ENCODE assay signal across 8 mouse cellular contexts in genomic region chr5:108660632-108661268, GRCm38 (mm10). TPM values are rescaled to one million over a fixed set of nuclear protein-coding genes. Genes with fewer than 3 reads are reported as not detected.
DNase-seq lines count a peak whose midpoint lies in the region; ATAC-seq and TF ChIP-seq lines count a peak whose summit lies in the region.

No protein-coding gene starts in this region.

- H3K27me3 ChIP-seq in intestine, postnatal 0 days (replicated peaks; ENCODE audit: control insufficient read depth, insufficient read depth, low read length), result no peaks in the 10 kb centered on the region
- peaks cover 3% of the 10 kb centered on the region; the same call in 1 of the 2 replicates for H3K27me3 ChIP-seq in midbrain, embryonic 10.5 days (ENCODE audit: low read depth, poor library complexity, severe bottlenecking)

- H3K9ac ChIP-seq in intestine, postnatal 0 days (ENCODE audit: low read depth, low read length), result peak overlapping the region; percentile 86

- H3K36me3 ChIP-seq in intestine, postnatal 0 days (ENCODE audit: control insufficient read depth, insufficient read depth), result peaks cover 22% of the 10 kb centered on the region
- H3K36me3 ChIP-seq in midbrain, embryonic 10.5 days, result peaks cover 23% of the 10 kb centered on the region

- H3K9me3 ChIP-seq in intestine, postnatal 0 days (ENCODE audit: control insufficient read depth), result no peaks in the 10 kb centered on the region
- H3K9me3 ChIP-seq in midbrain, embryonic 10.5 days (replicated peaks), result no peaks in the 10 kb centered on the region

- peak overlapping the region; percentile 86 for H3K4me2 ChIP-seq in intestine, postnatal 0 days (replicated peaks; ENCODE audit: low read depth)

- peak overlapping the region; percentile 77 for H3K4me3 ChIP-seq in intestine, postnatal 0 days (ENCODE audit: low read depth, low read length)
- peak overlapping the region; percentile 90 for H3K4me3 ChIP-seq in midbrain, embryonic 10.5 days

- intact Hi-C loops in left cerebral cortex, postnatal 36 days (cut with DNase I), result no loop called here

- H3K27ac ChIP-seq in intestine, postnatal 0 days (ENCODE audit: low read depth, low read length), result peak overlapping the region; percentile 88
- H3K27ac ChIP-seq in midbrain, embryonic 10.5 days (replicated peaks), result peak overlapping the region; percentile 86

- no peaks in the 10 kb centered on the region; the same call in 1 of the 2 replicates for H3K4me1 ChIP-seq in intestine, postnatal 0 days (replicated peaks; ENCODE audit: control insufficient read depth, insufficient read depth, low read length)
- peaks cover 28% of the 10 kb centered on the region for H3K4me1 ChIP-seq in midbrain, embryonic 10.5 days

- peak; percentile 89 for ATAC-seq in intestine, postnatal 0 days

- WGBS in intestine, postnatal 0 days, result 14% methylated on average over 31 of the region's 36 CpGs
- WGBS in midbrain, embryonic 10.5 days, result 12% methylated on average over 36 of the region's 36 CpGs

- TF ChIP-seq CTCF in intestine, postnatal 0 days (IDR thresholded peaks at IDR 0.05; ENCODE audit: low read depth), result no peak

- DNase-seq in adrenal gland, adult 8-10 months, result peak; percentile 88
- peak; percentile 82 for DNase-seq in embryo, embryonic 11.5 days (ENCODE audit: low read depth, low spot score)
- DNase-seq in gastrocnemius, postnatal 4 days (ENCODE audit: low spot score in 2 of 2), result peak; percentile 81 to 92
- DNase-seq in left cerebral cortex, postnatal 36 days (ENCODE audit: low spot score in 2 of 2), result peak; percentile 89
- DNase-seq in midbrain, embryonic 10.5 days (ENCODE audit: low spot score), result peak; percentile 87
- DNase-seq in right cerebral cortex, postnatal 4 days, result peak; percentile 88
- DNase-seq in yolk sac, embryonic 10.5 days (ENCODE audit: low spot score), result peak; percentile 87

RNA-seq across cellular contexts. Expression of gene Idua, which starts 0.6 kb away (rescaled TPM):
- total RNA-seq in adrenal gland, adult 8-10 months (2022), result 10 to 100 TPM; 17.5 to 31.1 (median 22.6) TPM
- 1 to 10 TPM; 8.3 to 9.9 TPM for total RNA-seq in gastrocnemius, postnatal 4 days (2021)
- polyA plus RNA-seq in intestine, postnatal 0 days (2015; fragmentation: Nextera tagmentation; extraction: Ambion mirVana), result 4.8 and 5.8 TPM in 2 replicates
- 10 to 100 TPM; 13.8 to 18.8 TPM for total RNA-seq in left cerebral cortex, postnatal 36 days (2021)
- 11.5 and 13.3 TPM in 2 replicates for polyA plus RNA-seq in midbrain, embryonic 10.5 days (2016; fragmentation: Nextera tagmentation; extraction: Ambion mirVana)

RNA-seq across cellular contexts. Expression of gene Dgkq, which starts 8.7 kb away (rescaled TPM):
- 10 to 100 TPM; 15.3 to 39.9 (median 31.0) TPM for total RNA-seq in adrenal gland, adult 8-10 months (2022)
- total RNA-seq in gastrocnemius, postnatal 4 days (2021), result 10 to 100 TPM in 1 of 2 experiments, 1 to 10 TPM in 1; 9.7 to 12.2 TPM
- polyA plus RNA-seq in intestine, postnatal 0 days (2015; fragmentation: Nextera tagmentation; extraction: Ambion mirVana), result 10.3 and 13.6 TPM in 2 replicates
- 10 to 100 TPM; 40.5 to 57.7 TPM for total RNA-seq in left cerebral cortex, postnatal 36 days (2021)
- polyA plus RNA-seq in midbrain, embryonic 10.5 days (2016; fragmentation: Nextera tagmentation; extraction: Ambion mirVana), result 12.8 and 15.1 TPM in 2 replicates

RNA-seq across cellular contexts. Expression of gene Slc26a1, which starts 14.6 kb away (rescaled TPM):
- under 1 TPM; 0.14 to 0.46 (median 0.19) TPM for total RNA-seq in adrenal gland, adult 8-10 months (2022)
- under 1 TPM; 0.15 to 0.36 TPM for total RNA-seq in gastrocnemius, postnatal 4 days (2021)
- polyA plus RNA-seq in intestine, postnatal 0 days (2015; fragmentation: Nextera tagmentation; extraction: Ambion mirVana), result 1.9 and 2.1 TPM in 2 replicates
- total RNA-seq in left cerebral cortex, postnatal 36 days (2021), result under 1 TPM; 0.93 to 0.94 TPM
- 0.56 and 0.93 TPM in 2 replicates for polyA plus RNA-seq in midbrain, embryonic 10.5 days (2016; fragmentation: Nextera tagmentation; extraction: Ambion mirVana)

RNA-seq across cellular contexts. Expression of gene Tmem175, which starts 31.2 kb away (rescaled TPM):
- 10 to 100 TPM; 27.3 to 34.7 (median 31.8) TPM for total RNA-seq in adrenal gland, adult 8-10 months (2022)
- 10 to 100 TPM; 11.3 to 12.9 TPM for total RNA-seq in gastrocnemius, postnatal 4 days (2021)
- 19.4 and 19.5 TPM in 2 replicates for polyA plus RNA-seq in intestine, postnatal 0 days (2015; fragmentation: Nextera tagmentation; extraction: Ambion mirVana)
- total RNA-seq in left cerebral cortex, postnatal 36 days (2021), result 10 to 100 TPM; 40.7 to 41.4 TPM
- 19.8 and 24.0 TPM in 2 replicates for polyA plus RNA-seq in midbrain, embryonic 10.5 days (2016; fragmentation: Nextera tagmentation; extraction: Ambion mirVana)

RNA-seq across cellular contexts. Expression of gene Gak, which starts 31.2 kb away (rescaled TPM):
- 100 to 1,000 TPM in 2 of 4 experiments, 10 to 100 TPM in 2; 87.2 to 105 (median 95.9) TPM for total RNA-seq in adrenal gland, adult 8-10 months (2022)
- 10 to 100 TPM; 35.6 to 36.2 TPM for total RNA-seq in gastrocnemius, postnatal 4 days (2021)
- polyA plus RNA-seq in intestine, postnatal 0 days (2015; fragmentation: Nextera tagmentation; extraction: Ambion mirVana), result 61.2 and 65.7 TPM in 2 replicates
- total RNA-seq in left cerebral cortex, postnatal 36 days (2021), result 10 to 100 TPM; 98.1 to 98.8 TPM
- 59.8 and 64.2 TPM in 2 replicates for polyA plus RNA-seq in midbrain, embryonic 10.5 days (2016; fragmentation: Nextera tagmentation; extraction: Ambion mirVana)

Comparison
In these comparisons a context has a peak if more than half of its experiments do, and no peak if none do; other contexts are left out.
1. Peak in every context shown above with its lines: DNase-seq, ATAC-seq, H3K4me3 ChIP-seq and H3K27ac ChIP-seq.